Mouse (Mus musculus) G1E (cell line): ENCODE data around the gene Uspl1. TPM values are rescaled to one million over a fixed set of nuclear protein-coding genes. Genes with fewer than 3 reads are reported as not detected.
A peak's percentile ranks its signal among the peaks of the same experiment; 100 is the strongest.
"Not testable (repeated sequence)": the region's sequence is repeated elsewhere in the genome, so short reads cannot be mapped to it uniquely, and the experiment has no call there.

Experiments used
- ATAC-seq: 2 replicates; pipeline ENCODE4 v1.8.0; 2016; ENCODE audit warnings: mild to moderate bottlenecking; ENCODE audit not compliant: insufficient number of reproducible peaks, poor library complexity, low FRiP score, severe bottlenecking; ENCODE audit errors: extremely low read depth
- DNase-seq: peaks from one replicate; pipeline ENCODE4 v3.0.0; 2012; ENCODE audit warnings: low spot score
- H3K27me3 ChIP-seq: 2 replicates; pipeline ENCODE4 v1.6.1; 2012; ENCODE audit warnings: mild to moderate bottlenecking, low read length, inconsistent platforms; ENCODE audit not compliant: insufficient read depth
- H3K36me3 ChIP-seq: replicated peaks from 2 replicates; pipeline ENCODE3; 2012; ENCODE audit warnings: mild to moderate bottlenecking, inconsistent platforms
- H3K4me1 ChIP-seq: 2 replicates; pipeline ENCODE4 v1.6.1; 2012; ENCODE audit warnings: low read depth, low read length, inconsistent platforms, mixed read lengths; ENCODE audit not compliant: insufficient read depth
- H3K4me3 ChIP-seq: 2 replicates; pipeline ENCODE4 v1.5.1; 2012; ENCODE audit warnings: low read depth, mild to moderate bottlenecking, inconsistent platforms, low read length, moderate library complexity, mixed read lengths
- H3K9me3 ChIP-seq: replicated peaks from 2 replicates; pipeline ENCODE4 v1.6.1; 2012; ENCODE audit warnings: inconsistent platforms
- CTCF ChIP-seq: IDR thresholded peaks from 2 replicates; pipeline ENCODE4 v1.5.1; 2012; ENCODE audit warnings: low read depth, low read length, inconsistent platforms, mixed read lengths
- GATA1 ChIP-seq: IDR thresholded peaks from 2 replicates; pipeline ENCODE4 v1.6.1; 2012; ENCODE audit warnings: borderline replicate concordance, low read length, inconsistent platforms, mixed read lengths
- GATA2 ChIP-seq: IDR thresholded peaks from 2 replicates; pipeline ENCODE4 v1.6.1; 2012; ENCODE audit warnings: low read depth, low read length, inconsistent platforms, borderline replicate concordance
- POLR2AphosphoS5 ChIP-seq: IDR thresholded peaks from 2 replicates; pipeline ENCODE4 v1.6.1; 2012; ENCODE audit warnings: low read depth, low read length, inconsistent platforms; ENCODE audit not compliant: insufficient replicate concordance
- TAL1 ChIP-seq: conservative IDR thresholded peaks from 2 replicates; pipeline ENCODE4 v1.6.1; 2012; ENCODE audit warnings: low read depth, low read length, inconsistent platforms, mixed read lengths
- polyA plus RNA-seq: library from polyadenylated mRNA; stranded (reverse); fragments of >175 nt; gene quantifications from 2 replicates; pipeline ENCODE4 v1.2.3, GENCODE M21; 2012
- total RNA-seq, 2 experiments: library from RNA; stranded (forward) in 1 of 2; stranded (reverse) in 1 of 2; fragments of 200-1000 nt in 1 of 2; fragments of >200 nt in 1 of 2; fragmentation: Nextera tagmentation in 1 of 2; gene quantifications; 2 replicates each; pipeline ENCODE4 v1.2.3; 2014 to 2017

The Uspl1 gene
- 108 and 115 TPM in 2 replicates for total RNA-seq (2014; fragmentation: Nextera tagmentation)
- total RNA-seq (2017) = 69.2 and 69.7 TPM in 2 replicates
- polyA plus RNA-seq = 3.6 and 4.9 TPM in 2 replicates

- Histone ChIP-seq H3K4me3 (peak within 1 kb of the TSS; percentile 86), H3K36me3 (peaks cover 39% of the 10 kb centered on the region), H3K9me3 (no peaks in the 10 kb centered on the region), H3K4me1 (peaks cover 27% of the 10 kb centered on the region), H3K27me3 (no peaks in the 10 kb centered on the region)
- 0 out of 2 replicates have a peak, but pooled peaks have one; percentile 63 for TF ChIP-seq POLR2AphosphoS5
- TF ChIP-seq GATA2 = no peak
- DNase-seq (peak; percentile 91), ATAC-seq (peak; percentile 84)
Measured at GRCm38 (mm10) chr5:149184104-149184843, at the start of gene Uspl1, which contains the start of gene Hmgb1. Gene Uspl1 (plus strand): TSS chr5:149184350. Gene Hmgb1 (minus strand): TSS chr5:149184489.

- Histone ChIP-seq H3K4me1 (peaks cover 5% of the 10 kb centered on the region; the same call in 1 of the 2 replicates), H3K27me3 (peaks cover 3% of the 10 kb centered on the region; the same call in 1 of the 2 replicates), H3K36me3 (no peaks in the 10 kb centered on the region), H3K9me3 (no peaks in the 10 kb centered on the region), H3K4me3 (no peak overlapping the region)
- TF ChIP-seq CTCF (no peak), GATA2 (no peak), POLR2AphosphoS5 (no peak), GATA1 (no peak), TAL1 (no peak)
- no peak for ATAC-seq
- DNase-seq = no peak
Measured at GRCm38 (mm10) chr5:149134751-149135454, 49.2 kb upstream of the Uspl1 start.

- DNase-seq (no peak), ATAC-seq (no peak)
- Histone ChIP-seq H3K4me1 (peaks cover 9% of the 10 kb centered on the region), H3K36me3 (no peaks in the 10 kb centered on the region), H3K4me3 (no peak overlapping the region), H3K9me3 (no peaks in the 10 kb centered on the region), H3K27me3 (peaks cover 3% of the 10 kb centered on the region; the same call in 1 of the 2 replicates)
- TF ChIP-seq CTCF (no peak), GATA1 (no peak), TAL1 (no peak), POLR2AphosphoS5 (no peak), GATA2 (no peak)
Measured at GRCm38 (mm10) chr5:149135455-149136354, 48.4 kb upstream of the Uspl1 start.

- Histone ChIP-seq H3K4me3 (no peak overlapping the region), H3K27me3 (peaks cover 3% of the 10 kb centered on the region; the same call in 1 of the 2 replicates), H3K36me3 (no peaks in the 10 kb centered on the region), H3K9me3 (no peaks in the 10 kb centered on the region), H3K4me1 (peaks cover 9% of the 10 kb centered on the region)
- TF ChIP-seq TAL1 (no peak), CTCF (no peak), GATA1 (no peak), POLR2AphosphoS5 (no peak), GATA2 (no peak)
- ATAC-seq (peak; percentile 50), DNase-seq (peak; percentile 10)
Measured at GRCm38 (mm10) chr5:149136933-149137365, 47.2 kb upstream of the Uspl1 start.

GRCm38 (mm10) chr5:149137447-149137846, 46.7 kb upstream of the Uspl1 start:
- Histone ChIP-seq H3K36me3 (no peaks in the 10 kb centered on the region), H3K4me3 (no peak overlapping the region), H3K4me1 (peaks cover 9% of the 10 kb centered on the region), H3K27me3 (peaks cover 3% of the 10 kb centered on the region; the same call in 1 of the 2 replicates), H3K9me3 (no peaks in the 10 kb centered on the region)
- no peak for TF ChIP-seq CTCF
- TF ChIP-seq GATA1 = no peak
- TF ChIP-seq TAL1 = no peak
- TF ChIP-seq GATA2 = no peak
- TF ChIP-seq POLR2AphosphoS5 = no peak
- ATAC-seq (no peak), DNase-seq (no peak)

GRCm38 (mm10) chr5:149138087-149138486, 46.1 kb upstream of the Uspl1 start:
- H3K4me1 ChIP-seq, H3K9me3 ChIP-seq, DNase-seq, ATAC-seq, H3K36me3 ChIP-seq, H3K4me3 ChIP-seq, H3K27me3 ChIP-seq: not testable (repeated sequence)
